Mouse (Mus musculus): ENCODE results near the gene Cd80. TPM values are rescaled to one million over a fixed set of nuclear protein-coding genes. Genes with fewer than 3 reads are reported as not detected.

Gene Cd80
- polyA plus RNA-seq, 1 experiment from 2014 or later, result 0.66 TPM

DNA sequence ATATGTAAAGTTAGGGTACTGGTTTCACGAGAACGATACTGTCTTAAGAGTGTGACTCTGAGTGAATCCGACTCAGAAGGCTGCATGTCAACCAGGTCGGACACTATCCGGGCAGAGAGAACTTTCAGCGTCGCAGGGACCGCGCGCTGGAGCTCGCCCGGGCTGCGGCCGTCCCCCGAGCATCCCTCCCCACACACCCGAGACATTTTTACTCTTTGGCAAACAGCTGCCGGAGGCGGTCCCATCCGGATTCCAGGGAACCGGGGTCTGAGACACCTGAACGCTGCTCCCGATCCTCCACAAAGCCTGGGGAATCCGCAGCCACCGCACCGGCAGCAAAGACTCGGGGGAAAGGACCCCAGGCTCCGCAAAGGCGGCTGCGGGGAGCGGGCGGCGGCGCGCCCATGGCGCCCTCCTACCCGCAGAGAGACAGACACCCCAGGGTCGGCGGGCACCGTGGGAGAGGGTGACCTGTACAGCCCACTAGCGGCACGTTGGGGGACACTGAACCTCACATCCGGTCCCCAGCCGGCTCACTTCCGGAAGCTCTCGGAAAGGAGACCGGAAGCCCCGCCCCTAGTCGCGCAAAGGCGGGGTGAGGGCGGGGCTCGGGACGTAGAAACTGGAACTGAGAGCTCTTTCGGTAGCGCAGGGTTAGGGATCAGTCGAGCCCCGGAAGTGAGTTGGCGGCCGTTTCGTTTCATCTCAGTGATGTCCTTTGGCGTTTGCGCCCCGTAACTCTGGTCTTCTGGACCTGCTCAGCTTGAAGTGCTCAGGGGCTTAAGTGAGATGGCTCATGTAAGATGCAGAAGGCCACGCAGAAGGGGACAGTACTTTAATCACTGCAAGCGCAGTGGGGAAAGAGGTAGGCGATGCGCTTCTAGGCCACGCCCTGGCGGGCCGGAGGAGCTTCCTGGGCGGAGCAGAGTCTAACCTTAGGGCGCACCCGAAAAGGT, 67.0 kb downstream of the Cd80 start, which contains the start of gene Timmdc1:
Timmdc1 (minus strand) TSS at position 535 of the 956 bp plus-strand sequence.
- Histone ChIP-seq H3K4me1 (ENCODE audit: control insufficient read depth, insufficient read depth, low read length) (peaks cover 10% of the 10 kb centered on the region; the same call in 1 of the 2 replicates), H3K27ac (ENCODE audit: low read length) (peak within 1 kb of the TSS; percentile 99), H3K27me3 (ENCODE audit: control insufficient read depth, insufficient read depth, low read length) (no peaks in the 10 kb centered on the region), H3K4me3 (replicated peaks; ENCODE audit: low read length) (peak within 1 kb of the TSS; percentile 100), H3K36me3 (ENCODE audit: control insufficient read depth, insufficient read depth, low read length) (0 out of 2 replicates have a peak, but pooled peaks cover 7% of the 10 kb centered on the region), H3K9ac (ENCODE audit: low read length) (peak within 1 kb of the TSS; percentile 98), H3K4me2 (ENCODE audit: low read depth, low read length) (peak within 1 kb of the TSS; percentile 63), H3K9me3 (replicated peaks; ENCODE audit: control insufficient read depth, low read length) (no peaks in the 10 kb centered on the region)
- under 1% methylated on average over 73 of the region's 73 CpGs for WGBS
- peak; percentile 96 for ATAC-seq (ENCODE audit: insufficient read depth, low FRiP score)

DNA sequence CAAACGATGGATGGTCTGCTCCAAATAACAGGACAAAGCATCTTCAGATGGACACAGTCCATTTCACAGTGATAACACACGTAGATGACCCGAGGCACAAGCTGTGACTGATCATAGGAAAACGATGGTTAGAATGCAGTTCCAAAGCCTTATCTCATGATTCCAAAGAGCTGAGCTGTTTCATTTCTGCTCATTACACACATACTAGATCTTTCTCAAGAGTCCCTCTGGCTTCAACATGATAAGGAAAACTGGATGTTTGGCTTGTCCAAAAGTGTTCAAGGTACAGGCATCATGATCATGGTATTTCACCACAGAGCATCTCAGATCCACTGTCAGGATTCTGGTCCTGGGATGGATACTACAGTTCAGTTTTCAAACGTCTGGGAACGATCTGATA, 70.9 kb downstream of the Cd80 start:
- Histone ChIP-seq H3K36me3 (ENCODE audit: control insufficient read depth, insufficient read depth, low read length) (0 out of 2 replicates have a peak, but pooled peaks cover 10% of the 10 kb centered on the region), H3K9ac (ENCODE audit: low read length) (no peak overlapping the region), H3K27me3 (ENCODE audit: control insufficient read depth, insufficient read depth, low read length) (no peaks in the 10 kb centered on the region), H3K4me3 (replicated peaks; ENCODE audit: low read length) (no peak overlapping the region), H3K4me1 (ENCODE audit: control insufficient read depth, insufficient read depth, low read length) (peaks cover 10% of the 10 kb centered on the region; the same call in 1 of the 2 replicates), H3K4me2 (ENCODE audit: low read depth, low read length) (no peak overlapping the region), H3K9me3 (replicated peaks; ENCODE audit: control insufficient read depth, low read length) (no peaks in the 10 kb centered on the region), H3K27ac (ENCODE audit: low read length) (no peak overlapping the region)
- WGBS, result 81% methylated on average over 6 of the region's 6 CpGs
- no peak for ATAC-seq (ENCODE audit: insufficient read depth, low FRiP score)

DNA sequence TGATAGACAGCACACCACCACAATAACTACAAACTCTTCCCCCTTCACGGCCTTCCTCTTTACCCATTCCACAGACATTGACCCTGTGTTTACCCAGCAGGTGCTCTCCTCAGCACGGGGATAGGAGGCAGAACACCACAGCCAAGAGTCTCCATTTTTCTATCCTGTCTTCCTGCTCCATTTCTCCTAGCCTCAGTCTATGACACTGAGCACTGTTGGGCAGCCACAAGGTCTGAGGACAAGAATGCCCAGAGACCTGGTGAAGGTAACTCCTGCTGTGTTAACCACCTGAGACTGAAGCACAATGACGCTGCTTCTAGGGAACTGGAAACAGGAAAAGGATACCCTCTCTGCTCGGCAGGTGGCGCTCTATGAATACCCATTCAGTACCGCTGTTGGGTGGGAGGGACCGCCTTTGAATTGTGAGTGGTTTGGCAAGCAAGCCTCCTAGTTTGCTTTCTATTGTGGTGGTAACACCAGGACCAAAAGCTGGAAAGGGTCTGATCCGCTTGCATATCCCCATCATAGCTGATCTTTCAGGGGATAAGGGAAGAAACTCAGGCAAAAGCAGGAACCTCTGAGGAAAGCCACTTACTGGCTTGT, 81.3 kb downstream of the Cd80 start:
- no peaks in the 10 kb centered on the region for H3K9me3 ChIP-seq (replicated peaks; ENCODE audit: control insufficient read depth, low read length)
- H3K4me1 ChIP-seq (ENCODE audit: control insufficient read depth, insufficient read depth, low read length), result no peaks in the 10 kb centered on the region
- H3K4me3 ChIP-seq (replicated peaks; ENCODE audit: low read length), result no peak overlapping the region
- no peak overlapping the region for H3K9ac ChIP-seq (ENCODE audit: low read length)
- H3K27me3 ChIP-seq (ENCODE audit: control insufficient read depth, insufficient read depth, low read length), result no peaks in the 10 kb centered on the region
- H3K27ac ChIP-seq (ENCODE audit: low read length), result no peak overlapping the region
- 44% methylated on average over 8 of the region's 8 CpGs for WGBS
- H3K4me2 ChIP-seq (ENCODE audit: low read depth, low read length), result no peak overlapping the region
- ATAC-seq (ENCODE audit: insufficient read depth, low FRiP score), result no peak
- peaks cover 9% of the 10 kb centered on the region for H3K36me3 ChIP-seq (ENCODE audit: control insufficient read depth, insufficient read depth, low read length)

DNA sequence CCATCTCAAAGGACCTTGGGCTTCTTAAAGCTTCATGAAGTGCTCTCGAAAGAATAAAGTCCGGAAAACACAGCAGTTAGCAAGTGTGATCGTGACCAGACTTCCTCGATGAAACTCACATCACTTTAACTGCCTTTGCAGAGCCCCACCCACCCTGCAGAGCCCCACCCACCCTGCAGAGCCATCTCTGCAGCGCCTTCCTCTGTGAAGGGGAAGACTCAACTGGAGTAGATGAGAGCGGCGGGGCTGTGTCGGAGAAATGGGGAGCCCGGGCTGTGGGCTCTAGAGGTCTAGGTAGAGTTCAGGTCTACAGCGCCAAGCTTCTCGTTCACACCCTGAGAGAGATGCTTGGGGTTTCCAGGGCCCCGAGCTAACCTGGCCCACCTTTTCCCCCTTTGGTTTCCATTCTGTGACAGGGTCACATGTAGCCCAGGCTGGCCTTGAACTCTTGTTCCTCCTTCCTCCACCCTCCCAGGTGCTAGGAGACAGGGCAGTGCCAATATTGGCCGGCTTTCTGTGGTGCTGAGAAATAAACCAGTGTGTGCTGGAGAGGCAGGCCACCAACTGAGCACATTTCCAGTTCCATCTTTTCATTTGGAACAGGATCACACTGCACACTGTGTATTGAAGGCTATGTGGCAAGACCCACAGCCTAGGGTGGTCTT, 83.5 kb downstream of the Cd80 start:
- Histone ChIP-seq H3K4me3 (replicated peaks; ENCODE audit: low read length) (no peak overlapping the region), H3K4me1 (ENCODE audit: control insufficient read depth, insufficient read depth, low read length) (no peaks in the 10 kb centered on the region), H3K9ac (ENCODE audit: low read length) (no peak overlapping the region), H3K27ac (ENCODE audit: low read length) (no peak overlapping the region), H3K36me3 (ENCODE audit: control insufficient read depth, insufficient read depth, low read length) (peaks cover 12% of the 10 kb centered on the region), H3K27me3 (ENCODE audit: control insufficient read depth, insufficient read depth, low read length) (no peaks in the 10 kb centered on the region), H3K9me3 (replicated peaks; ENCODE audit: control insufficient read depth, low read length) (no peaks in the 10 kb centered on the region), H3K4me2 (ENCODE audit: low read depth, low read length) (no peak overlapping the region)
- 88% methylated on average over 13 of the region's 13 CpGs for WGBS
- no peak for ATAC-seq (ENCODE audit: insufficient read depth, low FRiP score)

Other genes starting within 250 kb of the Cd80 start
- gene Nr1i2, start 160.7 kb upstream of the Cd80 start, polyA plus RNA-seq (2015; fragmentation: Nextera tagmentation; extraction: Ambion mirVana), result 8.6 and 9.2 TPM in 2 replicates
- gene Maats1, start 113.4 kb upstream of the Cd80 start, polyA plus RNA-seq (2015; fragmentation: Nextera tagmentation; extraction: Ambion mirVana), result 0.15 TPM in 1 of 2 replicates, not detected in the other
- gene Cox17, start 108.6 kb upstream of the Cd80 start, polyA plus RNA-seq (2015; fragmentation: Nextera tagmentation; extraction: Ambion mirVana), result 151 and 186 TPM in 2 replicates
- gene Gm21987, start 108.5 kb upstream of the Cd80 start, polyA plus RNA-seq (2015; fragmentation: Nextera tagmentation; extraction: Ambion mirVana), result 0.52 and 0.90 TPM in 2 replicates
- gene Popdc2, start 93.4 kb upstream of the Cd80 start, polyA plus RNA-seq (2015; fragmentation: Nextera tagmentation; extraction: Ambion mirVana), result 12.3 and 16.2 TPM in 2 replicates
- 2.3 and 2.6 TPM in 2 replicates for gene Pla1a, start 22.4 kb upstream of the Cd80 start, polyA plus RNA-seq (2015; fragmentation: Nextera tagmentation; extraction: Ambion mirVana)
- gene Adprh, start 2.9 kb upstream of the Cd80 start, polyA plus RNA-seq (2015; fragmentation: Nextera tagmentation; extraction: Ambion mirVana), result 73.0 and 79.4 TPM in 2 replicates
- 23.1 and 25.8 TPM in 2 replicates for gene Timmdc1, start 67.1 kb downstream of the Cd80 start, polyA plus RNA-seq (2015; fragmentation: Nextera tagmentation; extraction: Ambion mirVana)
- gene Poglut1, start 94.7 kb downstream of the Cd80 start, polyA plus RNA-seq (2015; fragmentation: Nextera tagmentation; extraction: Ambion mirVana), result 43.3 and 44.4 TPM in 2 replicates
- 106 and 110 TPM in 2 replicates for gene Tmem39a, start 103.1 kb downstream of the Cd80 start, polyA plus RNA-seq (2015; fragmentation: Nextera tagmentation; extraction: Ambion mirVana)

Measured in stomach, embryonic 16.5 days (tissue).